Mouse (Mus musculus) liver, postnatal 0 days (tissue): Measurements from ENCODE around the gene Ugt1a5. TPM values are rescaled to one million over a fixed set of nuclear protein-coding genes. Genes with fewer than 3 reads are reported as not detected.

Experiments
- ATAC-seq: fragments of 200-750 bp; cut with Nextera tagmentation; 2 replicates; pipeline ENCODE4 v1.8.0; 2017; ENCODE audit warnings: mild to moderate bottlenecking, moderate library complexity
- DNase-seq: peaks from one replicate; pipeline ENCODE4 v3.0.0-alpha.2; 2016
- H3K27ac ChIP-seq: fragments of 300-500 bp; sonication (generic); 2 replicates; pipeline ENCODE4 v1.5.1; 2014; ENCODE audit warnings: antibody characterized with exemption, moderate library complexity, mild to moderate bottlenecking, low read depth
- H3K27me3 ChIP-seq: fragments of 300-500 bp; sonication (generic); 2 replicates; pipeline ENCODE4 v1.6.1; 2014; ENCODE audit warnings: low read length, control low read depth, mixed read lengths; ENCODE audit not compliant: insufficient read depth
- H3K36me3 ChIP-seq: fragments of 300-500 bp; sonication (generic); replicated peaks from 2 replicates; pipeline ENCODE4 v1.6.1; 2014; ENCODE audit warnings: mild to moderate bottlenecking, control low read depth, low read length, moderate library complexity, mixed read lengths; ENCODE audit not compliant: insufficient read depth
- H3K4me1 ChIP-seq: fragments of 300-500 bp; sonication (generic); 2 replicates; pipeline ENCODE4 v1.6.1; 2014; ENCODE audit warnings: antibody characterized with exemption, mild to moderate bottlenecking, control low read depth; ENCODE audit not compliant: insufficient read depth
- H3K4me2 ChIP-seq: fragments of 300-500 bp; sonication (generic); 2 replicates; pipeline ENCODE4 v1.6.1; 2014; ENCODE audit warnings: low read depth, mild to moderate bottlenecking, low read length, moderate library complexity, mixed read lengths
- H3K4me3 ChIP-seq: fragments of 300-500 bp; sonication (generic); 2 replicates; pipeline ENCODE4 v1.5.1; 2014; ENCODE audit warnings: low read depth, low read length
- H3K9ac ChIP-seq: fragments of 300-500 bp; sonication (generic); replicated peaks from 2 replicates; pipeline ENCODE4 v1.6.1; 2014; ENCODE audit warnings: mild to moderate bottlenecking, moderate library complexity
- H3K9me3 ChIP-seq: fragments of 300-500 bp; sonication (generic); 2 replicates; pipeline ENCODE4 v1.6.1; 2016; ENCODE audit warnings: mild to moderate bottlenecking, control low read depth, low read length, mixed read lengths
- CTCF ChIP-seq: sonication (generic); IDR thresholded peaks from 2 replicates; pipeline ENCODE4 v1.5.1; 2016; ENCODE audit warnings: antibody characterized with exemption, low read depth
- EP300 ChIP-seq: IDR thresholded peaks from 2 replicates; pipeline ENCODE4 v1.6.1; 2016; ENCODE audit warnings: antibody characterized with exemption, low read depth, mild to moderate bottlenecking
- WGBS: fragments of 180-500 bp; shearing (Covaris S2); extraction: QIAGEN DNeasy Blood & Tissue Kit; methylation state at CpG from one replicate; pipeline ENCODE4 v1.1.7; 2014; ENCODE audit not compliant: insufficient replicate concordance; 5-methylcytosine and 5-hydroxymethylcytosine counted together
- polyA plus RNA-seq: library from polyadenylated mRNA; unstranded; fragments of >200 nt; fragmentation: Nextera tagmentation; extraction: Ambion mirVana; gene quantifications from 2 replicates; pipeline ENCODE4 v1.2.1, GENCODE M21; 2015

Gene Ugt1a5
- polyA plus RNA-seq, 1 experiment from 2014 or later: 0.19 TPM

GRCm38 (mm10) chr1:88237311-88237710 lies 71.5 kb downstream of the Ugt1a5 start:
- Histone ChIP-seq H3K9me3 (peaks cover 35% of the 10 kb centered on the region), H3K4me3 (no peak overlapping the region), H3K4me1 (no peaks in the 10 kb centered on the region; the same call in 1 of the 2 replicates), H3K4me2 (no peak overlapping the region), H3K27me3 (no peaks in the 10 kb centered on the region), H3K9ac (no peak overlapping the region), H3K36me3 (no peaks in the 10 kb centered on the region), H3K27ac (no peak overlapping the region)
- 63% methylated on average over 5 of the region's 5 CpGs for WGBS
- no peak for TF ChIP-seq EP300
- no peak for TF ChIP-seq CTCF
- DNase-seq (peak; percentile 76), ATAC-seq (peak; percentile 70)

GRCm38 (mm10) chr1:88238771-88239170 lies 73.0 kb downstream of the Ugt1a5 start:
- Histone ChIP-seq H3K27me3 (no peaks in the 10 kb centered on the region), H3K4me2 (no peak overlapping the region), H3K27ac (no peak overlapping the region), H3K4me1 (no peaks in the 10 kb centered on the region; the same call in 1 of the 2 replicates), H3K4me3 (no peak overlapping the region), H3K9ac (no peak overlapping the region), H3K36me3 (no peaks in the 10 kb centered on the region), H3K9me3 (peaks cover 35% of the 10 kb centered on the region)
- 73% methylated on average over 6 of the region's 6 CpGs for WGBS
- ATAC-seq (no peak), DNase-seq (no peak)
- TF ChIP-seq CTCF (no peak), EP300 (no peak)

GRCm38 (mm10) chr1:88240072-88240471 lies 74.3 kb downstream of the Ugt1a5 start:
- H3K4me2 ChIP-seq: no peak overlapping the region
- H3K4me3 ChIP-seq: no peak overlapping the region
- no peaks in the 10 kb centered on the region for H3K27me3 ChIP-seq
- no peak overlapping the region for H3K27ac ChIP-seq
- H3K36me3 ChIP-seq: no peaks in the 10 kb centered on the region
- whole genome bisulfite sequencing: 60% methylated on average over 5 of the region's 5 CpGs
- ATAC-seq: no peak
- H3K4me1 ChIP-seq: no peaks in the 10 kb centered on the region; the same call in 1 of the 2 replicates
- H3K9ac ChIP-seq: no peak overlapping the region
- TF ChIP-seq CTCF: no peak
- no peak for TF ChIP-seq EP300
- no peak for DNase-seq
- H3K9me3 ChIP-seq: peaks cover 35% of the 10 kb centered on the region

GRCm38 (mm10) chr1:88240579-88240978 lies 74.8 kb downstream of the Ugt1a5 start:
- Histone ChIP-seq H3K27me3 (no peaks in the 10 kb centered on the region), H3K4me2 (no peak overlapping the region), H3K9me3 (peaks cover 29% of the 10 kb centered on the region), H3K27ac (no peak overlapping the region), H3K36me3 (no peaks in the 10 kb centered on the region), H3K4me1 (no peaks in the 10 kb centered on the region; the same call in 1 of the 2 replicates), H3K4me3 (no peak overlapping the region), H3K9ac (no peak overlapping the region)
- no peak for DNase-seq
- WGBS: 55% methylated on average over 4 of the region's 4 CpGs
- ATAC-seq: no peak
- TF ChIP-seq CTCF (no peak), EP300 (no peak)

GRCm38 (mm10) chr1:88243861-88244260 lies 78.0 kb downstream of the Ugt1a5 start:
- peaks cover 23% of the 10 kb centered on the region for H3K9me3 ChIP-seq
- 57% methylated on average over 5 of the region's 5 CpGs for WGBS

GRCm38 (mm10) chr1:88245881-88246280 lies 80.1 kb downstream of the Ugt1a5 start:
- ATAC-seq: no peak
- no peak for DNase-seq
- Histone ChIP-seq H3K4me2 (no peak overlapping the region), H3K36me3 (no peaks in the 10 kb centered on the region), H3K27ac (no peak overlapping the region), H3K27me3 (no peaks in the 10 kb centered on the region), H3K4me1 (no peaks in the 10 kb centered on the region), H3K4me3 (no peak overlapping the region), H3K9me3 (peaks cover 21% of the 10 kb centered on the region), H3K9ac (no peak overlapping the region)
- WGBS: 67% methylated on average over 6 of the region's 6 CpGs
- TF ChIP-seq EP300 (no peak), CTCF (no peak)

More at GRCm38 (mm10) chr1:88243861-88244260, 78.0 kb downstream of the Ugt1a5 start:
- Histone ChIP-seq H3K27ac (no peak overlapping the region), H3K36me3 (no peaks in the 10 kb centered on the region), H3K4me1 (no peaks in the 10 kb centered on the region), H3K9ac (no peak overlapping the region), H3K4me3 (no peak overlapping the region), H3K27me3 (no peaks in the 10 kb centered on the region), H3K4me2 (no peak overlapping the region)
- ATAC-seq (no peak), DNase-seq (no peak)
- no peak for TF ChIP-seq EP300
- no peak for TF ChIP-seq CTCF

- WGBS: 40% methylated on average over 6 of the region's 6 CpGs
- no peak overlapping the region for H3K9ac ChIP-seq
- no peaks in the 10 kb centered on the region for H3K4me1 ChIP-seq
- H3K36me3 ChIP-seq: no peaks in the 10 kb centered on the region
- ATAC-seq (no peak), DNase-seq (no peak)
- no peak overlapping the region for H3K4me2 ChIP-seq
- no peak overlapping the region for H3K4me3 ChIP-seq
- H3K27me3 ChIP-seq: no peaks in the 10 kb centered on the region
- peaks cover 21% of the 10 kb centered on the region for H3K9me3 ChIP-seq
- no peak for TF ChIP-seq EP300
- no peak for TF ChIP-seq CTCF
- no peak overlapping the region for H3K27ac ChIP-seq
Observed at GRCm38 (mm10) chr1:88246386-88246785, 80.6 kb downstream of the Ugt1a5 start.
